ENCODE assay signal across 9 mouse cellular contexts in genomic region chr4:34336971-34337797, GRCm38 (mm10).
DNase-seq lines count a peak whose midpoint lies in the region; ATAC-seq and TF ChIP-seq lines count a peak whose summit lies in the region.
"Had no signal": no experiment of that assay in that cellular context is flagged by ENCODE, and none has a peak within 500 bp of the region (broad histone marks: within the 10 kb centered on the region; RNA-seq: fewer than 3 reads in every experiment).

No protein-coding gene starts in this region.

- no peak overlapping the region for H3K27ac ChIP-seq in kidney, embryonic 14.5 days (ENCODE audit: low read depth, low read length)
- H3K27ac ChIP-seq in kidney, adult 2 months (ENCODE audit: insufficient read depth, low read depth, low read length) = no peak overlapping the region
- H3K27ac ChIP-seq in forebrain, embryonic 16.5 days (ENCODE audit: low read length) = peak overlapping the region; percentile 16
- H3K27ac ChIP-seq: macrophage had no signal

- H3K9me3 ChIP-seq in kidney, embryonic 14.5 days (ENCODE audit: control insufficient read depth, low read length) = no peaks in the 10 kb centered on the region; the same call in 1 of the 2 replicates
- no peaks in the 10 kb centered on the region for H3K9me3 ChIP-seq in forebrain, embryonic 16.5 days (ENCODE audit: control insufficient read depth, low read length)

- no peaks in the 10 kb centered on the region for H3K4me1 ChIP-seq in kidney, embryonic 14.5 days (ENCODE audit: control insufficient read depth, insufficient read depth, low read length)
- no peaks in the 10 kb centered on the region for H3K4me1 ChIP-seq in kidney, adult 2 months (ENCODE audit: control insufficient read depth, insufficient read depth, low read length)
- peaks cover 10% of the 10 kb centered on the region for H3K4me1 ChIP-seq in forebrain, embryonic 16.5 days (replicated peaks; ENCODE audit: control insufficient read depth, insufficient read depth, low read length)

- no peak for DNase-seq in kidney, adult 2 months
- DNase-seq in R1 (ENCODE audit: low read depth, low spot score) = peak; percentile 24
- peak; percentile 62 to 70 for DNase-seq in left cerebral cortex, postnatal 25 days (ENCODE audit: low spot score in 2 of 2)
- no peak for DNase-seq in ovary, postnatal 10 days (ENCODE audit: low spot score)
- DNase-seq in kidney, adult 11 months = no peak

- H3K27me3 ChIP-seq in kidney, embryonic 14.5 days (ENCODE audit: control insufficient read depth, insufficient read depth, low read length) = no peaks in the 10 kb centered on the region
- H3K27me3 ChIP-seq in kidney, adult 2 months (replicated peaks; ENCODE audit: control insufficient read depth, insufficient read depth, low read length) = no peaks in the 10 kb centered on the region
- no peaks in the 10 kb centered on the region for H3K27me3 ChIP-seq in forebrain, embryonic 16.5 days (replicated peaks; ENCODE audit: control insufficient read depth, insufficient read depth, low read length)

- intact Hi-C loops in left cerebral cortex, postnatal 25 days (cut with DNase I) = no loop called here

- no peak overlapping the region for H3K9ac ChIP-seq in kidney, embryonic 14.5 days (ENCODE audit: low read depth, low read length)
- no peak overlapping the region for H3K9ac ChIP-seq in forebrain, embryonic 16.5 days (replicated peaks; ENCODE audit: low read depth, low read length)

- no peak for ATAC-seq in kidney, embryonic 14.5 days (ENCODE audit: low FRiP score, low TSS enrichment)
- peak; percentile 82 for ATAC-seq in forebrain, embryonic 16.5 days
- ATAC-seq in CD4-positive, CD25-positive, alpha-beta regulatory T cell, adult 4 months = no peak

- H3K36me3 ChIP-seq in kidney, embryonic 14.5 days (ENCODE audit: control insufficient read depth, insufficient read depth, low read length) = no peaks in the 10 kb centered on the region
- H3K36me3 ChIP-seq in kidney, adult 2 months (ENCODE audit: control insufficient read depth, insufficient read depth, low read length) = no peaks in the 10 kb centered on the region
- H3K36me3 ChIP-seq in forebrain, embryonic 16.5 days (ENCODE audit: control insufficient read depth, insufficient read depth) = no peaks in the 10 kb centered on the region

- H3K4me2 ChIP-seq in kidney, embryonic 14.5 days (replicated peaks; ENCODE audit: low read depth, low read length) = 0 out of 2 replicates have a peak overlapping the region, but pooled peaks have one; percentile 1
- H3K4me2 ChIP-seq in forebrain, embryonic 16.5 days (ENCODE audit: low read length) = peak overlapping the region; percentile 4; the same call in 1 of the 2 replicates

- TF ChIP-seq POLR2A in kidney, adult 2 months (IDR thresholded peaks at IDR 0.05; ENCODE audit: low read depth, low read length) = no peak

- TF ChIP-seq CTCF in kidney, adult 2 months (conservative IDR thresholded peaks at IDR 0.05; ENCODE audit: insufficient read depth, insufficient read length, low read depth, low read length) = no peak

- H3K4me3 ChIP-seq in kidney, embryonic 14.5 days (ENCODE audit: low read length) = no peak overlapping the region
- H3K4me3 ChIP-seq in kidney, adult 2 months (ENCODE audit: insufficient read depth, low read depth, low read length) = no peak overlapping the region
- no peak overlapping the region for H3K4me3 ChIP-seq in forebrain, embryonic 16.5 days (replicated peaks; ENCODE audit: low read length)

- WGBS in kidney, embryonic 14.5 days = 53% methylated on average over 14 of the region's 14 CpGs
- WGBS in kidney, adult 2 months = 44% methylated on average over 14 of the region's 14 CpGs
- WGBS in forebrain, embryonic 16.5 days = 34% methylated on average over 14 of the region's 14 CpGs

Comparison
In these comparisons a context has a peak if more than half of its experiments do, and no peak if none do; other contexts are left out.
1. DNase-seq: peak in R1 (single experiment) and left cerebral cortex, postnatal 25 days (2 of 2); none in kidney, adult 2 months (single experiment), ovary, postnatal 10 days (single experiment) and kidney, adult 11 months (single experiment).